Mouse (Mus musculus) small intestine, adult 2 months (tissue): ENCODE measurements around the gene Ccdc83. TPM values are rescaled to one million over a fixed set of nuclear protein-coding genes. Genes with fewer than 3 reads are reported as not detected.

Experiments
- H3K27ac ChIP-seq: fragments of 200-500 bp; 2 replicates; pipeline ENCODE4 v1.5.1; 2012; ENCODE audit warnings: low read depth, low read length, control low read depth, inconsistent platforms; ENCODE audit not compliant: insufficient read depth
- H3K27me3 ChIP-seq: fragments of 200-500 bp; 2 replicates; pipeline ENCODE4 v1.6.1; 2012; ENCODE audit warnings: mild to moderate bottlenecking, moderate library complexity, low read length, inconsistent platforms; ENCODE audit not compliant: control insufficient read depth, insufficient read depth
- H3K36me3 ChIP-seq: fragments of 200-500 bp; 2 replicates; pipeline ENCODE4 v1.6.1; 2012; ENCODE audit warnings: mild to moderate bottlenecking, low read length, control low read depth, inconsistent platforms; ENCODE audit not compliant: control insufficient read depth, insufficient read depth
- H3K4me1 ChIP-seq: fragments of 200-500 bp; 2 replicates; pipeline ENCODE4 v1.6.1; 2012; ENCODE audit warnings: low read length, inconsistent platforms, mixed read lengths; ENCODE audit not compliant: control insufficient read depth, insufficient read depth, insufficient read length
- H3K4me3 ChIP-seq: fragments of 200-500 bp; 2 replicates; pipeline ENCODE4 v1.5.1; 2012; ENCODE audit warnings: low read depth, mild to moderate bottlenecking, control low read depth, inconsistent platforms, low read length, moderate library complexity
- CTCF ChIP-seq: fragments of 200-500 bp; IDR thresholded peaks from 2 replicates; pipeline ENCODE4 v1.5.1; 2012; ENCODE audit warnings: low read depth, mild to moderate bottlenecking, control low read depth, inconsistent platforms, low read length, moderate library complexity, mixed read lengths; ENCODE audit not compliant: insufficient replicate concordance, insufficient read length; ENCODE audit errors: extremely low read depth
- POLR2A ChIP-seq: fragments of 200-500 bp; IDR thresholded peaks from 2 replicates; pipeline ENCODE4 v1.6.1; 2012; ENCODE audit warnings: low read depth, mild to moderate bottlenecking, control low read depth, inconsistent platforms, low read length, moderate library complexity
- WGBS: fragments of 180-500 bp; shearing (Covaris S2); methylation state at CpG from one replicate; pipeline ENCODE4 v1.1.7; 2018; 5-methylcytosine and 5-hydroxymethylcytosine counted together
- polyA plus RNA-seq: library from polyadenylated mRNA; depleted of rRNA; stranded (reverse); fragments of >200 nt; gene quantifications from 2 replicates; pipeline ENCODE4 v1.2.3, GENCODE M21; 2012

Ccdc83 gene
- polyA plus RNA-seq, 1 experiment, result not detected

GRCm38 (mm10) chr7:90228075-90228474, 37.5 kb downstream of the Ccdc83 start:
- WGBS, result 80% methylated on average over 4 of the region's 4 CpGs
- Histone ChIP-seq H3K4me1 (no peaks in the 10 kb centered on the region), H3K4me3 (no peak overlapping the region), H3K36me3 (no peaks in the 10 kb centered on the region), H3K27me3 (no peaks in the 10 kb centered on the region), H3K27ac (no peak overlapping the region)
- TF ChIP-seq POLR2A (no peak), CTCF (no peak)

GRCm38 (mm10) chr7:90221487-90221886, 44.1 kb downstream of the Ccdc83 start:
- Histone ChIP-seq H3K4me3 (no peak overlapping the region), H3K36me3 (no peaks in the 10 kb centered on the region), H3K27ac (no peak overlapping the region), H3K27me3 (no peaks in the 10 kb centered on the region), H3K4me1 (no peaks in the 10 kb centered on the region)
- TF ChIP-seq POLR2A, result no peak
- TF ChIP-seq CTCF, result no peak
- WGBS, result 68% methylated on average over 2 of the region's 2 CpGs

- H3K4me1 ChIP-seq, result no peaks in the 10 kb centered on the region
- no peaks in the 10 kb centered on the region for H3K36me3 ChIP-seq
- no peak overlapping the region for H3K4me3 ChIP-seq
- TF ChIP-seq POLR2A (no peak), CTCF (no peak)
- H3K27ac ChIP-seq, result no peak overlapping the region
- no peaks in the 10 kb centered on the region for H3K27me3 ChIP-seq
- WGBS, result 43% methylated on average over 5 of the region's 5 CpGs
Measured at GRCm38 (mm10) chr7:90218122-90218521, 47.5 kb downstream of the Ccdc83 start.

GRCm38 (mm10) chr7:90216511-90216910, 49.1 kb downstream of the Ccdc83 start:
- Histone ChIP-seq H3K27ac (no peak overlapping the region), H3K27me3 (no peaks in the 10 kb centered on the region), H3K4me3 (no peak overlapping the region), H3K4me1 (no peaks in the 10 kb centered on the region), H3K36me3 (no peaks in the 10 kb centered on the region)
- 68% methylated on average over 8 of the region's 8 CpGs for WGBS
- TF ChIP-seq POLR2A (no peak), CTCF (no peak)

- Histone ChIP-seq H3K36me3 (peaks cover 19% of the 10 kb centered on the region), H3K27ac (no peak overlapping the region), H3K4me1 (no peaks in the 10 kb centered on the region), H3K27me3 (no peaks in the 10 kb centered on the region), H3K4me3 (no peak overlapping the region)
- no peak for TF ChIP-seq POLR2A
- TF ChIP-seq CTCF, result no peak
Measured at GRCm38 (mm10) chr7:90210947-90211346, 54.6 kb downstream of the Ccdc83 start.

GRCm38 (mm10) chr7:90210116-90210515, 55.5 kb downstream of the Ccdc83 start:
- 88% methylated on average over 2 of the region's 2 CpGs for WGBS
- TF ChIP-seq CTCF, result no peak
- TF ChIP-seq POLR2A, result no peak
- H3K27ac ChIP-seq, result no peak overlapping the region
- H3K36me3 ChIP-seq, result peaks cover 23% of the 10 kb centered on the region
- no peaks in the 10 kb centered on the region for H3K27me3 ChIP-seq
- H3K4me1 ChIP-seq, result no peaks in the 10 kb centered on the region
- no peak overlapping the region for H3K4me3 ChIP-seq

- no peaks in the 10 kb centered on the region for H3K4me1 ChIP-seq
- WGBS, result 92% methylated on average over 2 of the region's 2 CpGs
- H3K27me3 ChIP-seq, result no peaks in the 10 kb centered on the region
- H3K27ac ChIP-seq, result no peak overlapping the region
- H3K4me3 ChIP-seq, result no peak overlapping the region
- H3K36me3 ChIP-seq, result peaks cover 37% of the 10 kb centered on the region
- no peak for TF ChIP-seq CTCF
- TF ChIP-seq POLR2A, result no peak
Measured at GRCm38 (mm10) chr7:90203914-90204313, 61.7 kb downstream of the Ccdc83 start.
